Mouse (Mus musculus) ES-Bruce4 (cell line): ENCODE data around the gene Yjefn3.

Experiments used
- CTCF ChIP-seq: IDR thresholded peaks from one replicate; pipeline ENCODE4 v1.8.1; 2011; ENCODE audit warnings: low read depth, low read length
- POLR2A ChIP-seq: IDR thresholded peaks from one replicate; pipeline ENCODE4 v1.8.1; 2011; ENCODE audit warnings: low read length; ENCODE audit not compliant: insufficient read depth

DNA sequence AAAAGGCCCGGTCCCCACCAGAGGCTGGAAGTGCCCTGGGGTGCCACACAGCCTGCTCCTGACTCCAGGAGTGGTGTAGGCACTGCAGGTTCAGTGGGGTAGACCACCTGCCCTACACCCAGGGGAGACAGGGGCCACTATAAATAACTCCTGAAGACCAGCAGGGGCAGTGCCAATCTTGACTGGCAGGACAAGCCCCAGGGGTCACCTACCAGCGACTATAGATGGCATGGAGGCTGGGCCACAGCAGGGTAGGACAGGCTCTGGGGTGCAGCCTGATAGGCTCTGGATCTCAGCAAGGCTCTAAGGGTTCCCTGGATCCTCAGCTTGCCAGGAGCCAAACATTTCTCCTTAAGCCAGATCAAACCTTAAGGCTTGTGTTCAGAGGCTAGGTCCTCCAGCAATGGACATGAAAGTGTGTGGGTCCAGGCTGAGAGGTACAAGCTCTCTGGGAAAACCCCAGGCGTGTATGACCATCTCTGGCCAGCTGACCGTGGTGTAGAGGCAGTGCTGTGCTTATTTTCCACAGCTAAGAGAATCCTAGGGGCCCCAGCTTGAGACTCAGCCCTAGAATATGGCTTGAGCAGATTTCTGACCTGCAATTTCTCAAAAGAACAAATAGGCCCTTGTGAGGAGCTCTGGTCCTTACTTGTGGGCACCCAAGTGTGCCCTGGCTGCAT is 6.6 kb downstream of the Yjefn3 start:
- TF ChIP-seq CTCF: no peak
- no peak for TF ChIP-seq POLR2A
